Mouse (Mus musculus) testis, adult 2 months (tissue): ENCODE results near the gene Fcer1g. TPM values are rescaled to one million over a fixed set of nuclear protein-coding genes. Genes with fewer than 3 reads are reported as not detected.
A peak's percentile ranks its signal among the peaks of the same experiment; 100 is the strongest.

Experiments used
- H3K27ac ChIP-seq: fragments of 200-500 bp; 2 replicates; pipeline ENCODE4 v1.5.1; 2012; ENCODE audit warnings: low read depth, low read length; ENCODE audit not compliant: control insufficient read depth, insufficient read depth
- H3K27me3 ChIP-seq: fragments of 200-500 bp; 2 replicates; pipeline ENCODE4 v1.6.1; 2012; ENCODE audit warnings: mild to moderate bottlenecking, low read length, moderate library complexity; ENCODE audit not compliant: control insufficient read depth, insufficient read depth
- H3K36me3 ChIP-seq: fragments of 200-500 bp; 2 replicates; pipeline ENCODE4 v1.6.1; 2012; ENCODE audit warnings: mild to moderate bottlenecking, low read length; ENCODE audit not compliant: control insufficient read depth, insufficient read depth
- H3K4me1 ChIP-seq: fragments of 200-500 bp; 2 replicates; pipeline ENCODE4 v1.6.1; 2012; ENCODE audit warnings: low read length; ENCODE audit not compliant: control insufficient read depth, insufficient read depth
- H3K4me3 ChIP-seq: fragments of 200-500 bp; 2 replicates; pipeline ENCODE4 v1.5.1; 2012; ENCODE audit warnings: low read depth, mild to moderate bottlenecking, low read length, moderate library complexity, mixed read lengths; ENCODE audit not compliant: control insufficient read depth
- CTCF ChIP-seq: fragments of 200-500 bp; IDR thresholded peaks from 2 replicates; pipeline ENCODE4 v1.5.1; 2012; ENCODE audit warnings: low read depth, mild to moderate bottlenecking, inconsistent platforms, low read length, moderate library complexity; ENCODE audit not compliant: control insufficient read depth, insufficient read depth, insufficient replicate concordance
- POLR2A ChIP-seq: fragments of 200-500 bp; IDR thresholded peaks from 2 replicates; pipeline ENCODE4 v1.6.1; 2012; ENCODE audit warnings: low read depth, mild to moderate bottlenecking, inconsistent platforms, low read length, moderate library complexity; ENCODE audit not compliant: control insufficient read depth
- polyA plus RNA-seq: library from polyadenylated mRNA; depleted of rRNA; stranded (reverse); fragments of >200 nt; gene quantifications from 2 replicates; pipeline ENCODE4 v1.2.3, GENCODE M21; 2012

Fcer1g gene
- polyA plus RNA-seq, 1 experiment: 8.2 TPM

GRCm38 (mm10) chr1:171209409-171209808 is 24.8 kb downstream of the Fcer1g start:
- TF ChIP-seq POLR2A (no peak), CTCF (no peak)
- H3K27ac ChIP-seq: no peak overlapping the region
- no peak overlapping the region for H3K4me3 ChIP-seq
- H3K36me3 ChIP-seq: no peaks in the 10 kb centered on the region
- H3K4me1 ChIP-seq: no peaks in the 10 kb centered on the region
- no peaks in the 10 kb centered on the region for H3K27me3 ChIP-seq

GRCm38 (mm10) chr1:171205704-171206493 is 28.3 kb downstream of the Fcer1g start:
- Histone ChIP-seq H3K4me3 (no peak overlapping the region), H3K36me3 (no peaks in the 10 kb centered on the region), H3K27ac (no peak overlapping the region), H3K27me3 (no peaks in the 10 kb centered on the region), H3K4me1 (no peaks in the 10 kb centered on the region)
- TF ChIP-seq POLR2A (no peak), CTCF (no peak)

GRCm38 (mm10) chr1:171204249-171204644 is 29.9 kb downstream of the Fcer1g start:
- Histone ChIP-seq H3K4me1 (no peaks in the 10 kb centered on the region), H3K36me3 (no peaks in the 10 kb centered on the region), H3K27ac (no peak overlapping the region), H3K4me3 (no peak overlapping the region), H3K27me3 (no peaks in the 10 kb centered on the region)
- TF ChIP-seq POLR2A: no peak
- no peak for TF ChIP-seq CTCF

GRCm38 (mm10) chr1:171203471-171204248 is 30.5 kb downstream of the Fcer1g start:
- no peaks in the 10 kb centered on the region for H3K4me1 ChIP-seq
- H3K36me3 ChIP-seq: no peaks in the 10 kb centered on the region
- no peaks in the 10 kb centered on the region for H3K27me3 ChIP-seq
- no peak overlapping the region for H3K4me3 ChIP-seq
- no peak for TF ChIP-seq CTCF
- TF ChIP-seq POLR2A: no peak
- no peak overlapping the region for H3K27ac ChIP-seq

GRCm38 (mm10) chr1:171200769-171201168 is 33.4 kb downstream of the Fcer1g start:
- peaks cover 4% of the 10 kb centered on the region for H3K4me1 ChIP-seq
- H3K36me3 ChIP-seq: no peaks in the 10 kb centered on the region
- H3K27me3 ChIP-seq: no peaks in the 10 kb centered on the region; the same call in 1 of the 2 replicates
- TF ChIP-seq CTCF (no peak), POLR2A (no peak)
- H3K27ac ChIP-seq: no peak overlapping the region
- H3K4me3 ChIP-seq: no peak overlapping the region

GRCm38 (mm10) chr1:171199532-171199931 is 34.6 kb downstream of the Fcer1g start:
- Histone ChIP-seq H3K4me3 (no peak overlapping the region), H3K4me1 (peaks cover 5% of the 10 kb centered on the region), H3K36me3 (no peaks in the 10 kb centered on the region), H3K27ac (no peak overlapping the region), H3K27me3 (no peaks in the 10 kb centered on the region; the same call in 1 of the 2 replicates)
- TF ChIP-seq CTCF (no peak), POLR2A (no peak)

GRCm38 (mm10) chr1:171195887-171196397 is 38.2 kb downstream of the Fcer1g start, which contains the start of gene Pcp4l1:
Gene Pcp4l1, minus strand, starts transcription at chr1:171196268.
- no peak for TF ChIP-seq POLR2A
- no peak for TF ChIP-seq CTCF
- Histone ChIP-seq H3K36me3 (no peaks in the 10 kb centered on the region), H3K27ac (no peak within 1 kb of the TSS), H3K4me3 (peak within 1 kb of the TSS; percentile 71), H3K4me1 (peaks cover 13% of the 10 kb centered on the region), H3K27me3 (no peaks in the 10 kb centered on the region; the same call in 1 of the 2 replicates)
